Mouse (Mus musculus) gastrocnemius, adult 2 months (tissue): ENCODE data around the gene Tnfrsf8. TPM values are rescaled to one million over a fixed set of nuclear protein-coding genes. Genes with fewer than 3 reads are reported as not detected.
"Not testable (repeated sequence)": the region's sequence is repeated elsewhere in the genome, so short reads cannot be mapped to it uniquely, and the experiment has no call there.

ENCODE experiments used
- DNase-seq: peaks from one replicate; pipeline ENCODE4 v3.0.0; 2022
- H3K27ac ChIP-seq: fragments of 200-600 bp; 2 replicates; pipeline ENCODE4 v1.8.1; 2022; ENCODE audit warnings: mild to moderate bottlenecking
- H3K4me3 ChIP-seq: fragments of 200-600 bp; 2 replicates; pipeline ENCODE4 v1.8.1; 2022; ENCODE audit warnings: mild to moderate bottlenecking, moderate library complexity
- CTCF ChIP-seq: fragments of 200-600 bp; IDR thresholded peaks from 2 replicates; pipeline ENCODE4 v1.8.1; 2022; ENCODE audit warnings: antibody characterized with exemption, mild to moderate bottlenecking, moderate library complexity
- intact Hi-C: fragments of 180-260 bp; cut with DNase I; formaldehyde crosslinking; loops from one replicate; pipeline ENCODE4 v1.15.1; 2025
- total RNA-seq, 2 experiments: library from RNA; stranded (reverse); gene quantifications; 2 replicates each; pipeline ENCODE4 v1.2.3; 2021

The Tnfrsf8 gene
- total RNA-seq, 2 experiments from 2014 or later, result 0.10 TPM; not detected in 1

GRCm38 (mm10) chr4:145322995-145323627 is 8.1 kb upstream of the Tnfrsf8 start:
- intact Hi-C loops, result no loop called here
- H3K4me3 ChIP-seq, result no peak overlapping the region
- no peak overlapping the region for H3K27ac ChIP-seq
- no peak for DNase-seq
- TF ChIP-seq CTCF, result no peak

- intact Hi-C loops, result no loop called here
- H3K27ac ChIP-seq, result no peak overlapping the region
- no peak for DNase-seq
- TF ChIP-seq CTCF, result no peak
- H3K4me3 ChIP-seq, result no peak overlapping the region
Observed at GRCm38 (mm10) chr4:145322211-145322610, 7.2 kb upstream of the Tnfrsf8 start.

- DNase-seq, result no peak
- no peak overlapping the region for H3K27ac ChIP-seq
- no peak overlapping the region for H3K4me3 ChIP-seq
- no peak for TF ChIP-seq CTCF
- intact Hi-C loops, result no loop called here
Observed at GRCm38 (mm10) chr4:145320624-145321023, 5.7 kb upstream of the Tnfrsf8 start.

- DNase-seq, result peak; percentile 42
- Histone ChIP-seq H3K27ac (no peak overlapping the region), H3K4me3 (no peak overlapping the region)
- no peak for TF ChIP-seq CTCF
- intact Hi-C loops, result no loop called here
Observed at GRCm38 (mm10) chr4:145319274-145320226, 4.6 kb upstream of the Tnfrsf8 start.

- Histone ChIP-seq H3K4me3 (no peak overlapping the region), H3K27ac (no peak overlapping the region)
- no peak for DNase-seq
- no peak for TF ChIP-seq CTCF
- intact Hi-C loops, result no loop called here
Observed at GRCm38 (mm10) chr4:145316708-145317107, 1.7 kb upstream of the Tnfrsf8 start.

GRCm38 (mm10) chr4:145313966-145314365 is 998 bp downstream of the Tnfrsf8 start:
- Histone ChIP-seq H3K4me3 (no peak overlapping the region), H3K27ac (no peak overlapping the region)
- no peak for DNase-seq
- intact Hi-C loops, result loop anchor here (5.0 kb wide), 1 partner anchor 562 kb away; no protein-coding TSS in a partner anchor
- no peak for TF ChIP-seq CTCF

- no peak for TF ChIP-seq CTCF
- no peak overlapping the region for H3K4me3 ChIP-seq
- no peak overlapping the region for H3K27ac ChIP-seq
- intact Hi-C loops, result loop anchor here (5.0 kb wide), 1 partner anchor 561 kb away; no protein-coding TSS in a partner anchor
- DNase-seq, result no peak
Observed at GRCm38 (mm10) chr4:145313256-145313655, 1.7 kb downstream of the Tnfrsf8 start.

- Histone ChIP-seq H3K4me3 (no peak overlapping the region), H3K27ac (no peak overlapping the region)
- no peak for DNase-seq
- TF ChIP-seq CTCF, result no peak
- intact Hi-C loops, result loop anchor here (5.0 kb wide), 1 partner anchor 560 kb away; no protein-coding TSS in a partner anchor
Observed at GRCm38 (mm10) chr4:145312530-145312929, 2.4 kb downstream of the Tnfrsf8 start.

GRCm38 (mm10) chr4:145310859-145311258 is 4.1 kb downstream of the Tnfrsf8 start:
- DNase-seq, result no peak
- intact Hi-C loops, result loop anchor here (5.0 kb wide), 1 partner anchor 559 kb away; no protein-coding TSS in a partner anchor
- Histone ChIP-seq H3K4me3 (no peak overlapping the region), H3K27ac (no peak overlapping the region)
- TF ChIP-seq CTCF, result no peak

GRCm38 (mm10) chr4:145306422-145306821 is 8.5 kb downstream of the Tnfrsf8 start:
- H3K4me3 ChIP-seq, result no peak overlapping the region
- intact Hi-C loops, result no loop called here
- no peak for TF ChIP-seq CTCF
- H3K27ac ChIP-seq, result no peak overlapping the region
- no peak for DNase-seq

- not testable (repeated sequence) for H3K27ac ChIP-seq
Observed at GRCm38 (mm10) chr4:145305661-145306362, 9.2 kb downstream of the Tnfrsf8 start.

GRCm38 (mm10) chr4:145304109-145304508 is 10.9 kb downstream of the Tnfrsf8 start:
- Histone ChIP-seq H3K4me3 (no peak overlapping the region), H3K27ac (no peak overlapping the region)
- DNase-seq, result no peak
- intact Hi-C loops, result no loop called here
- no peak for TF ChIP-seq CTCF

More at GRCm38 (mm10) chr4:145305661-145306362, 9.2 kb downstream of the Tnfrsf8 start:
- H3K4me3 ChIP-seq, DNase-seq, intact Hi-C loops: not testable (repeated sequence)
